In genomic region chr1:138877470-138878254, GRCm38 (mm10) we compare ENCODE assay signal across 34 mouse cellular contexts. TPM values are rescaled to one million over a fixed set of nuclear protein-coding genes. Genes with fewer than 3 reads are reported as not detected.
A peak's percentile ranks its signal among the peaks of the same experiment; 100 is the strongest.
DNase-seq lines count a peak whose midpoint lies in the region; ATAC-seq and TF ChIP-seq lines count a peak whose summit lies in the region.
"Had no signal": no experiment of that assay in that cellular context is flagged by ENCODE, and none has a peak within 500 bp of the region (broad histone marks: within the 10 kb centered on the region; RNA-seq: fewer than 3 reads in every experiment).

No protein-coding gene starts in this region.

- no peak for ATAC-seq in kidney, embryonic 14.5 days (ENCODE audit: low FRiP score, low TSS enrichment)
- 0 out of 2 replicates have a peak, but pooled peaks have one; percentile 29 for ATAC-seq in kidney, embryonic 15.5 days (replicated peaks; ENCODE audit: low FRiP score)
- ATAC-seq: activated CD4-positive, CD25-positive, alpha-beta regulatory T cell, adult 4 months; inflammation-experienced regulatory T-cells, adult 6 months; midbrain, embryonic 13.5 days had no signal

- intact Hi-C loops in left cerebral cortex, postnatal 14 days (cut with DNase I), result no loop called here

- 83% methylated on average over 14 of the region's 14 CpGs for WGBS in kidney, adult 2 months
- 84% methylated on average over 14 of the region's 14 CpGs for WGBS in kidney, embryonic 14.5 days
- 80% methylated on average over 14 of the region's 14 CpGs for WGBS in kidney, embryonic 15.5 days

- no peak overlapping the region for H3K27ac ChIP-seq in kidney, adult 2 months (ENCODE audit: insufficient read depth, low read depth, low read length)
- no peak overlapping the region for H3K27ac ChIP-seq in kidney, embryonic 14.5 days (ENCODE audit: low read depth, low read length)
- H3K27ac ChIP-seq in kidney, embryonic 15.5 days, result no peak overlapping the region
- H3K27ac ChIP-seq: embryonic facial prominence, embryonic 12.5 days; gastrocnemius, adult 2 months; heart, adult 2 months; hindbrain, embryonic 15.5 days; liver, embryonic 14.5 days; macrophage; midbrain, embryonic 13.5 days; neural tube, embryonic 13.5 days had no signal

- no peaks in the 10 kb centered on the region for H3K36me3 ChIP-seq in kidney, adult 2 months (ENCODE audit: control insufficient read depth, insufficient read depth, low read length)
- H3K36me3 ChIP-seq in kidney, embryonic 14.5 days (ENCODE audit: control insufficient read depth, insufficient read depth, low read length), result no peaks in the 10 kb centered on the region
- H3K36me3 ChIP-seq in kidney, embryonic 15.5 days, result no peaks in the 10 kb centered on the region
- H3K36me3 ChIP-seq: embryonic facial prominence, embryonic 12.5 days; heart, embryonic 12.5 days; hindbrain, embryonic 15.5 days; midbrain, embryonic 13.5 days; neural tube, embryonic 13.5 days had no signal

- H3K4me1 ChIP-seq in kidney, adult 2 months (ENCODE audit: control insufficient read depth, insufficient read depth, low read length), result no peaks in the 10 kb centered on the region
- no peaks in the 10 kb centered on the region for H3K4me1 ChIP-seq in kidney, embryonic 14.5 days (ENCODE audit: control insufficient read depth, insufficient read depth, low read length)
- H3K4me1 ChIP-seq in kidney, embryonic 15.5 days, result 0 out of 2 replicates have a peak, but pooled peaks cover 2% of the 10 kb centered on the region
- H3K4me1 ChIP-seq: embryonic facial prominence, embryonic 12.5 days; heart, embryonic 12.5 days; hindbrain, embryonic 15.5 days; midbrain, embryonic 13.5 days; neural tube, embryonic 13.5 days had no signal

- DNase-seq in kidney, adult 2 months, result peak; percentile 28
- peak; percentile 3 for DNase-seq in kidney, postnatal 14 days
- DNase-seq in left cerebral cortex, postnatal 14 days (ENCODE audit: low spot score in 2 of 2), result no peak
- DNase-seq in cerebellum, adult 18-20 months, result no peak
- DNase-seq: adrenal gland, adult 2 months; adrenal gland, postnatal 36 days; B cell, adult 2 months; cerebellum, adult 9-10 months; cerebellum, postnatal 36 days; gastrocnemius, adult 2 months; gastrocnemius, postnatal 36 days; heart, adult 2 months; heart, postnatal 4 days; layer of hippocampus, adult 9-11 months; liver; lung, adult 2 months; lung, postnatal 10 days; right cerebral cortex, postnatal 14 days; thymus, postnatal 4 days had no signal

- H3K4me2 ChIP-seq in kidney, embryonic 14.5 days (replicated peaks; ENCODE audit: low read depth, low read length), result no peak overlapping the region
- no peak overlapping the region for H3K4me2 ChIP-seq in kidney, embryonic 15.5 days
- H3K4me2 ChIP-seq: heart, embryonic 12.5 days; hindbrain, embryonic 15.5 days; midbrain, embryonic 13.5 days; neural tube, embryonic 13.5 days had no signal

- no peak for TF ChIP-seq POLR2A in kidney, adult 2 months (IDR thresholded peaks at IDR 0.05; ENCODE audit: low read depth, low read length)

- H3K9ac ChIP-seq in kidney, embryonic 14.5 days (ENCODE audit: low read depth, low read length), result no peak overlapping the region
- no peak overlapping the region for H3K9ac ChIP-seq in kidney, embryonic 15.5 days
- H3K9ac ChIP-seq: embryonic facial prominence, embryonic 12.5 days; heart, embryonic 12.5 days; hindbrain, embryonic 15.5 days; liver, embryonic 14.5 days; midbrain, embryonic 13.5 days; neural tube, embryonic 13.5 days had no signal

- TF ChIP-seq CTCF in kidney, adult 2 months (conservative IDR thresholded peaks at IDR 0.05; ENCODE audit: insufficient read depth, insufficient read length, low read depth, low read length), result no peak

- no peak overlapping the region for H3K4me3 ChIP-seq in kidney, adult 2 months (ENCODE audit: insufficient read depth, low read depth, low read length)
- no peak overlapping the region for H3K4me3 ChIP-seq in kidney, embryonic 14.5 days (ENCODE audit: low read length)
- no peak overlapping the region for H3K4me3 ChIP-seq in kidney, embryonic 15.5 days (replicated peaks)
- H3K4me3 ChIP-seq: embryonic facial prominence, embryonic 12.5 days; gastrocnemius, adult 2 months; heart, adult 2 months; heart, embryonic 12.5 days; hindbrain, embryonic 15.5 days; midbrain, embryonic 13.5 days; neural tube, embryonic 13.5 days had no signal

- peaks cover 4% of the 10 kb centered on the region; the same call in 1 of the 2 replicates for H3K9me3 ChIP-seq in kidney, embryonic 14.5 days (ENCODE audit: control insufficient read depth, low read length)
- no peaks in the 10 kb centered on the region for H3K9me3 ChIP-seq in kidney, embryonic 15.5 days (replicated peaks)
- H3K9me3 ChIP-seq: embryonic facial prominence, embryonic 12.5 days; hindbrain, embryonic 15.5 days; midbrain, embryonic 13.5 days; neural tube, embryonic 13.5 days had no signal

- no peaks in the 10 kb centered on the region for H3K27me3 ChIP-seq in kidney, adult 2 months (replicated peaks; ENCODE audit: control insufficient read depth, insufficient read depth, low read length)
- no peaks in the 10 kb centered on the region for H3K27me3 ChIP-seq in kidney, embryonic 14.5 days (ENCODE audit: control insufficient read depth, insufficient read depth, low read length)
- H3K27me3 ChIP-seq in kidney, embryonic 15.5 days, result no peaks in the 10 kb centered on the region
- H3K27me3 ChIP-seq: embryonic facial prominence, embryonic 12.5 days; heart, embryonic 12.5 days; hindbrain, embryonic 15.5 days; midbrain, embryonic 13.5 days; neural tube, embryonic 13.5 days had no signal

RNA-seq across cellular contexts. Expression of gene 2310009B15Rik, which starts 21.0 kb away (rescaled TPM):
- polyA plus RNA-seq in kidney, adult 2 months (2012; rRNA removed), result 19.8 and 23.1 TPM in 2 replicates
- 47.8 and 58.4 TPM in 2 replicates for polyA plus RNA-seq in kidney, embryonic 14.5 days (2014; fragmentation: Nextera tagmentation; extraction: Ambion mirVana)
- 42.3 and 44.7 TPM in 2 replicates for polyA plus RNA-seq in kidney, embryonic 15.5 days (2015; fragmentation: Nextera tagmentation; extraction: Ambion mirVana)
- total RNA-seq in left cerebral cortex, postnatal 14 days (2021), result 10 to 100 TPM; 13.7 to 14.2 TPM

RNA-seq across cellular contexts. Expression of gene Lhx9, which starts 29.3 kb away (rescaled TPM):
- not detected in 2 replicates for polyA plus RNA-seq in kidney, adult 2 months (2012; rRNA removed)
- polyA plus RNA-seq in kidney, embryonic 14.5 days (2014; fragmentation: Nextera tagmentation; extraction: Ambion mirVana), result 0.07 TPM in 1 of 2 replicates, not detected in the other
- polyA plus RNA-seq in kidney, embryonic 15.5 days (2015; fragmentation: Nextera tagmentation; extraction: Ambion mirVana), result 0.33 and 0.38 TPM in 2 replicates
- 1 to 10 TPM in 1 of 2 experiments, under 1 TPM in 1; 0.33 to 1.6 TPM for total RNA-seq in left cerebral cortex, postnatal 14 days (2021)
- total RNA-seq: adrenal gland, adult 2 months; gastrocnemius, adult 2 months; gastrocnemius, postnatal 36 days; heart, adult 2 months; heart, postnatal 4 days; megakaryocyte-erythroid progenitor cell, adult 5-6 weeks had no signal
- polyA plus RNA-seq: activated CD4-positive, CD25-positive, alpha-beta regulatory T cell, adult 4 months; heart, adult 2 months; large intestine, adult 2 months; lung, adult 2 months; macrophage; small intestine, adult 2 months; thymus, postnatal 0 days had no signal

Comparison
In these comparisons a context has a peak if more than half of its experiments do, and no peak if none do; other contexts are left out.
1. DNase-seq: peak in kidney, adult 2 months (single experiment) and kidney, postnatal 14 days (single experiment); none in left cerebral cortex, postnatal 14 days (0 of 2) and cerebellum, adult 18-20 months (0 of 2).